Mouse (Mus musculus) testis, adult 2 months (tissue): ENCODE data around the gene Gm609. TPM values are rescaled to one million over a fixed set of nuclear protein-coding genes. Genes with fewer than 3 reads are reported as not detected.
A peak's percentile ranks its signal among the peaks of the same experiment; 100 is the strongest.
"Not testable (repeated sequence)": the region's sequence is repeated elsewhere in the genome, so short reads cannot be mapped to it uniquely, and the experiment has no call there.

ENCODE experiments used
- H3K27ac ChIP-seq: fragments of 200-500 bp; 2 replicates; pipeline ENCODE4 v1.5.1; 2012; ENCODE audit warnings: low read depth, low read length; ENCODE audit not compliant: control insufficient read depth, insufficient read depth
- H3K27me3 ChIP-seq: fragments of 200-500 bp; 2 replicates; pipeline ENCODE4 v1.6.1; 2012; ENCODE audit warnings: mild to moderate bottlenecking, low read length, moderate library complexity; ENCODE audit not compliant: control insufficient read depth, insufficient read depth
- H3K36me3 ChIP-seq: fragments of 200-500 bp; 2 replicates; pipeline ENCODE4 v1.6.1; 2012; ENCODE audit warnings: mild to moderate bottlenecking, low read length; ENCODE audit not compliant: control insufficient read depth, insufficient read depth
- H3K4me1 ChIP-seq: fragments of 200-500 bp; 2 replicates; pipeline ENCODE4 v1.6.1; 2012; ENCODE audit warnings: low read length; ENCODE audit not compliant: control insufficient read depth, insufficient read depth
- H3K4me3 ChIP-seq: fragments of 200-500 bp; 2 replicates; pipeline ENCODE4 v1.5.1; 2012; ENCODE audit warnings: low read depth, mild to moderate bottlenecking, low read length, moderate library complexity, mixed read lengths; ENCODE audit not compliant: control insufficient read depth
- CTCF ChIP-seq: fragments of 200-500 bp; IDR thresholded peaks from 2 replicates; pipeline ENCODE4 v1.5.1; 2012; ENCODE audit warnings: low read depth, mild to moderate bottlenecking, inconsistent platforms, low read length, moderate library complexity; ENCODE audit not compliant: control insufficient read depth, insufficient read depth, insufficient replicate concordance
- POLR2A ChIP-seq: fragments of 200-500 bp; IDR thresholded peaks from 2 replicates; pipeline ENCODE4 v1.6.1; 2012; ENCODE audit warnings: low read depth, mild to moderate bottlenecking, inconsistent platforms, low read length, moderate library complexity; ENCODE audit not compliant: control insufficient read depth
- polyA plus RNA-seq: library from polyadenylated mRNA; depleted of rRNA; stranded (reverse); fragments of >200 nt; gene quantifications from 2 replicates; pipeline ENCODE4 v1.2.3, GENCODE M21; 2012; rRNA removed

Gene Gm609
- polyA plus RNA-seq, result 1.9 and 2.0 TPM in 2 replicates

- H3K36me3 ChIP-seq, result no peaks in the 10 kb centered on the region
- H3K4me1 ChIP-seq, result no peaks in the 10 kb centered on the region
- TF ChIP-seq CTCF (no peak), POLR2A (no peak)
- H3K4me3 ChIP-seq, result no peak within 1 kb of the TSS
- no peak within 1 kb of the TSS for H3K27ac ChIP-seq
- H3K27me3 ChIP-seq, result no peaks in the 10 kb centered on the region
Observed at GRCm38 (mm10) chr16:45492927-45493326, at the start of gene Gm609. TSS of gene Gm609 (minus strand) at chr16:45492969.

GRCm38 (mm10) chr16:45542108-45542507 lies 49.3 kb upstream of the Gm609 start:
- TF ChIP-seq CTCF (no peak), POLR2A (no peak)
- no peaks in the 10 kb centered on the region for H3K27me3 ChIP-seq
- no peaks in the 10 kb centered on the region for H3K4me1 ChIP-seq
- no peak overlapping the region for H3K4me3 ChIP-seq
- no peak overlapping the region for H3K27ac ChIP-seq
- H3K36me3 ChIP-seq, result no peaks in the 10 kb centered on the region

GRCm38 (mm10) chr16:45538342-45538741 lies 45.6 kb upstream of the Gm609 start:
- H3K4me3 ChIP-seq, H3K27me3 ChIP-seq, H3K36me3 ChIP-seq, H3K4me1 ChIP-seq, H3K27ac ChIP-seq: not testable (repeated sequence)

- Histone ChIP-seq H3K27ac (peak within 1 kb of the TSS; percentile 80), H3K4me3 (peak within 1 kb of the TSS; percentile 87), H3K36me3 (no peaks in the 10 kb centered on the region)
Observed at GRCm38 (mm10) chr16:45535009-45535408, 42.2 kb upstream of the Gm609 start, which contains the start of gene Slc9c1. TSS of gene Slc9c1 (plus strand) at chr16:45535309.

GRCm38 (mm10) chr16:45531950-45532349 lies 39.2 kb upstream of the Gm609 start, which contains the start of gene Gm17783:
TSS of gene Gm17783 (minus strand) at chr16:45532050.
- TF ChIP-seq POLR2A (no peak), CTCF (no peak)
- Histone ChIP-seq H3K27ac (no peak within 1 kb of the TSS), H3K36me3 (no peaks in the 10 kb centered on the region), H3K4me1 (peaks cover 8% of the 10 kb centered on the region), H3K27me3 (no peaks in the 10 kb centered on the region), H3K4me3 (no peak within 1 kb of the TSS)

More at GRCm38 (mm10) chr16:45535009-45535408, 42.2 kb upstream of the Gm609 start, which contains the start of gene Slc9c1:
- H3K4me1 ChIP-seq, result peaks cover 8% of the 10 kb centered on the region
- no peaks in the 10 kb centered on the region for H3K27me3 ChIP-seq
- TF ChIP-seq POLR2A (no peak), CTCF (no peak)

- H3K27ac ChIP-seq, result no peak overlapping the region
- no peaks in the 10 kb centered on the region for H3K27me3 ChIP-seq
- H3K36me3 ChIP-seq, result no peaks in the 10 kb centered on the region
- TF ChIP-seq CTCF (no peak), POLR2A (no peak)
- H3K4me1 ChIP-seq, result no peaks in the 10 kb centered on the region
- no peak overlapping the region for H3K4me3 ChIP-seq
Observed at GRCm38 (mm10) chr16:45525551-45525950, 32.8 kb upstream of the Gm609 start.

GRCm38 (mm10) chr16:45495326-45495725 lies 2.6 kb upstream of the Gm609 start:
- Histone ChIP-seq H3K4me1 (no peaks in the 10 kb centered on the region), H3K27me3 (no peaks in the 10 kb centered on the region), H3K27ac (no peak overlapping the region), H3K36me3 (no peaks in the 10 kb centered on the region), H3K4me3 (no peak overlapping the region)
- no peak for TF ChIP-seq POLR2A
- no peak for TF ChIP-seq CTCF

- no peak overlapping the region for H3K27ac ChIP-seq
- no peak overlapping the region for H3K4me3 ChIP-seq
- TF ChIP-seq POLR2A (no peak), CTCF (no peak)
- H3K27me3 ChIP-seq, result no peaks in the 10 kb centered on the region
- no peaks in the 10 kb centered on the region for H3K36me3 ChIP-seq
- no peaks in the 10 kb centered on the region for H3K4me1 ChIP-seq
Observed at GRCm38 (mm10) chr16:45476991-45477390, 15.8 kb downstream of the Gm609 start.

GRCm38 (mm10) chr16:45471836-45472235 lies 20.9 kb downstream of the Gm609 start:
- not testable (repeated sequence) for H3K4me3 ChIP-seq, H3K4me1 ChIP-seq, H3K27me3 ChIP-seq, H3K27ac ChIP-seq, H3K36me3 ChIP-seq
